21 mouse cellular contexts compared by ENCODE assay signal in the genomic region with DNA sequence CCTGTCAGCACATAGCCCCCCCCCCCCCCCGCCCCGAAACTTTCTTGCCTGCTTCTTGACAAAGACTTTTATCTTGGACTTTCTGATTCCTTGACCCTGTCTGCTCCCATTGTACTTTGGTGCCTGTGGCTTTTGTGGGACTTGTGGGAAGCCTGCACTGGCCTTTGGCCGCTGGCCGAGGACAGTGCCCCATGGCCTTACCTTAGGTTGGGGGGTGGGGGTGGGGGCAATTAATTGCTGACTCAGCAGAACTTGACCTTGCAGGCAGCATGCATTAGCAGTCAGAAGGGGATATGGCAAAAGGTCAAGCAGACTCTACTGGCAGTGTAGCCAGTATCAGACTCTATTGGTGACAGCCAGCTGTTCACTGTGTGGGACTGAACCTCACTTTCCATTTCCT. TPM values are rescaled to one million over a fixed set of nuclear protein-coding genes. Genes with fewer than 3 reads are reported as not detected.
DNase-seq lines count a peak whose midpoint lies in the region; ATAC-seq and TF ChIP-seq lines count a peak whose summit lies in the region.
"Had no signal": no experiment of that assay in that cellular context is flagged by ENCODE, and none has a peak within 500 bp of the region (broad histone marks: within the 10 kb centered on the region; RNA-seq: fewer than 3 reads in every experiment).

No protein-coding gene starts in this region.

- dilution Hi-C loops in CH12.LX (cut with MboI; ENCODE audit: extremely low pct_ligation_motif_present, extremely low pct_unique_long_range_greater_than_20kb, low sequenced_read_pairs): no loop called here

- DNase-seq in kidney, adult 11 months: peak; percentile 57
- no peak for DNase-seq in kidney, postnatal 4 days
- DNase-seq in kidney, adult 9 months: peak; percentile 77
- DNase-seq in CH12.LX (ENCODE audit: extremely low read depth): no peak
- DNase-seq in MEL (ENCODE audit: low read depth, low spot score): no peak
- DNase-seq in layer of hippocampus, adult 9-10 months (ENCODE audit: low spot score): no peak
- DNase-seq: adrenal gland, postnatal 10 days; adrenal gland, postnatal 36 days; B cell, adult 2 months; cerebellum, adult 18-20 months; cerebellum, adult 9-10 months; cerebellum, postnatal 14 days; gastrocnemius, postnatal 10 days had no signal

- H3K9me3 ChIP-seq in kidney, embryonic 14.5 days (ENCODE audit: control insufficient read depth, low read length): no peaks in the 10 kb centered on the region; the same call in 1 of the 2 replicates
- H3K9me3 ChIP-seq in CH12.LX (replicated peaks; ENCODE audit: low read length) (peaks cover 5% of the 10 kb centered on the region), MEL (replicated peaks; ENCODE audit: insufficient read depth, low read length) (no peaks in the 10 kb centered on the region)

- H3K4me2 ChIP-seq in kidney, embryonic 14.5 days (replicated peaks; ENCODE audit: low read depth, low read length): no peak overlapping the region
- no peak overlapping the region for H3K4me2 ChIP-seq in CH12.LX (ENCODE audit: insufficient read depth, low read depth, poor library complexity, severe bottlenecking)
- H3K4me2 ChIP-seq: forebrain, embryonic 13.5 days; heart, embryonic 11.5 days; hindbrain, embryonic 12.5 days; hindbrain, embryonic 15.5 days had no signal

- H3K79me2 ChIP-seq in CH12.LX (replicated peaks; ENCODE audit: control insufficient read depth, extremely low read depth, insufficient read depth, poor library complexity, severe bottlenecking) (no peaks in the 10 kb centered on the region), MEL (ENCODE audit: control insufficient read depth, insufficient read depth, low read length, poor library complexity) (no peaks in the 10 kb centered on the region)

- H3K27me3 ChIP-seq in kidney, embryonic 14.5 days (ENCODE audit: control insufficient read depth, insufficient read depth, low read length): no peaks in the 10 kb centered on the region
- H3K27me3 ChIP-seq in CH12.LX (replicated peaks): no peaks in the 10 kb centered on the region
- no peaks in the 10 kb centered on the region for H3K27me3 ChIP-seq in MEL (ENCODE audit: control insufficient read depth in 1 of 2, insufficient read depth in 2 of 2, low read length in 2 of 2)
- H3K27me3 ChIP-seq: forebrain, embryonic 13.5 days; hindbrain, embryonic 12.5 days; hindbrain, embryonic 15.5 days; Patski had no signal

- no peak for TF ChIP-seq RAD21 in CH12.LX (IDR thresholded peaks at IDR 0.05; ENCODE audit: low read depth, low read length)
- no peak for TF ChIP-seq RAD21 in MEL (IDR thresholded peaks at IDR 0.05; ENCODE audit: low read depth, low read length)

- TF ChIP-seq CTCF in CH12.LX (conservative IDR thresholded peaks at IDR 0.05 in 1 of 2, IDR thresholded peaks at IDR 0.05 in 1 of 2; ENCODE audit: low read depth in 2 of 2, low read length in 2 of 2) (no peak), MEL (IDR thresholded peaks at IDR 0.05 in 2 of 3, conservative IDR thresholded peaks at IDR 0.05 in 1 of 3; ENCODE audit: control insufficient read depth in 1 of 3, insufficient read depth in 1 of 3, low read depth in 2 of 3, low read length in 3 of 3, poor library complexity in 1 of 3, severe bottlenecking in 1 of 3) (no peak)

- no peak overlapping the region for H3K9ac ChIP-seq in kidney, embryonic 14.5 days (ENCODE audit: low read depth, low read length)
- H3K9ac ChIP-seq in CH12.LX (ENCODE audit: insufficient read depth, low read depth) (no peak overlapping the region), MEL (ENCODE audit: control insufficient read depth, low read depth, low read length, poor library complexity, severe bottlenecking) (no peak overlapping the region)
- H3K9ac ChIP-seq: forebrain, embryonic 13.5 days; hindbrain, embryonic 12.5 days; hindbrain, embryonic 15.5 days had no signal

- in situ Hi-C loops in CH12.LX (cut with MboI; ENCODE audit: low pct_ligation_motif_present, low pct_unique_long_range_greater_than_20kb, low sequenced_read_pairs): no loop called here

- no peak for ATAC-seq in kidney, embryonic 14.5 days (ENCODE audit: low FRiP score, low TSS enrichment)
- ATAC-seq: forebrain, embryonic 13.5 days; forebrain, embryonic 16.5 days; Patski had no signal

- H3K36me3 ChIP-seq in kidney, embryonic 14.5 days (ENCODE audit: control insufficient read depth, insufficient read depth, low read length): peaks cover 36% of the 10 kb centered on the region
- peaks cover 62 to 94% of the 10 kb centered on the region in 2 experiments for H3K36me3 ChIP-seq in CH12.LX (replicated peaks in 1 of 2; ENCODE audit: control insufficient read depth in 1 of 2, insufficient read depth in 1 of 2, low read length in 1 of 2)
- no peaks in the 10 kb centered on the region for H3K36me3 ChIP-seq in MEL (ENCODE audit: control insufficient read depth in 1 of 2, insufficient read depth in 2 of 2, low read length in 2 of 2)

- H3K4me3 ChIP-seq in kidney, embryonic 14.5 days (ENCODE audit: low read length): no peak overlapping the region
- H3K4me3 ChIP-seq in CH12.LX (replicated peaks in 1 of 3; ENCODE audit: low read depth in 2 of 3, low read length in 2 of 3, poor library complexity in 1 of 3): no peak overlapping the region
- H3K4me3 ChIP-seq in MEL (ENCODE audit: control insufficient read depth in 1 of 2, insufficient read depth in 1 of 2, low read depth in 2 of 2, low read length in 2 of 2): no peak overlapping the region
- H3K4me3 ChIP-seq: forebrain, embryonic 10.5 days; forebrain, embryonic 13.5 days; hindbrain, embryonic 12.5 days; hindbrain, embryonic 15.5 days had no signal

- no peak overlapping the region for H3K27ac ChIP-seq in kidney, embryonic 14.5 days (ENCODE audit: low read depth, low read length)
- H3K27ac ChIP-seq in CH12.LX (ENCODE audit: insufficient read depth, low read depth) (no peak overlapping the region), MEL (ENCODE audit: control insufficient read depth, low read depth, low read length) (no peak overlapping the region)
- H3K27ac ChIP-seq: forebrain, embryonic 10.5 days; forebrain, embryonic 13.5 days; hindbrain, embryonic 12.5 days; hindbrain, embryonic 15.5 days had no signal

- WGBS in kidney, embryonic 14.5 days: 78% methylated on average over 4 of the region's 4 CpGs

- TF ChIP-seq POLR2A in CH12.LX (IDR thresholded peaks at IDR 0.05; ENCODE audit: low read depth, low read length) (no peak), MEL (IDR thresholded peaks at IDR 0.05; ENCODE audit: control insufficient read depth in 1 of 2, insufficient read depth in 1 of 2, low read depth in 1 of 2, low read length in 2 of 2, poor library complexity in 1 of 2) (no peak)

- H3K4me1 ChIP-seq in kidney, embryonic 14.5 days (ENCODE audit: control insufficient read depth, insufficient read depth, low read length): no peaks in the 10 kb centered on the region
- H3K4me1 ChIP-seq in CH12.LX (ENCODE audit: control insufficient read depth in 1 of 2, insufficient read depth in 2 of 2) (peaks cover 4 to 13% of the 10 kb centered on the region in 2 experiments; a peak in 3 of 4 replicates), MEL (ENCODE audit: control insufficient read depth in 1 of 2, insufficient read depth in 2 of 2, low read length in 2 of 2) (no peaks in the 10 kb centered on the region)
- H3K4me1 ChIP-seq: forebrain, embryonic 10.5 days; forebrain, embryonic 13.5 days; hindbrain, embryonic 12.5 days; hindbrain, embryonic 15.5 days had no signal

- TF ChIP-seq EP300 in CH12.LX (IDR thresholded peaks at IDR 0.05; ENCODE audit: low read length): no peak
- TF ChIP-seq EP300 in MEL (IDR thresholded peaks at IDR 0.05; ENCODE audit: low read depth in 1 of 2, low read length in 2 of 2): no peak

TF ChIP-seq in CH12.LX, 34 proteins besides CTCF, POLR2A, EP300 and RAD21:
- TF ChIP-seq MAFK (IDR thresholded peaks at IDR 0.05; ENCODE audit: insufficient replicate concordance, low read length): peak; percentile 97
- no peak for TF ChIP-seq USF2 (conservative IDR thresholded peaks at IDR 0.05; ENCODE audit: low read depth, low read length)
- TF ChIP-seq NELFE (IDR thresholded peaks at IDR 0.05; ENCODE audit: low read depth, low read length): no peak
- no peak for TF ChIP-seq E2F4 (IDR thresholded peaks at IDR 0.05; ENCODE audit: insufficient replicate concordance, low read depth, low read length)
- no peak for TF ChIP-seq ZKSCAN1 (IDR thresholded peaks at IDR 0.05; ENCODE audit: borderline replicate concordance, low read depth, low read length)

TF ChIP-seq in MEL, 35 proteins besides CTCF, POLR2A, EP300 and RAD21:
- no peak for TF ChIP-seq ZC3H11A (IDR thresholded peaks at IDR 0.05; ENCODE audit: low read depth, low read length)
- peak; percentile 91 for TF ChIP-seq MAFK (IDR thresholded peaks at IDR 0.05; ENCODE audit: borderline replicate concordance, low read depth, low read length)
TF ChIP-seq in MEL: peak in this region for 1.

RNA-seq across cellular contexts. Expression of a gene that starts 8.7 kb away (rescaled TPM):
- polyA plus RNA-seq in kidney, embryonic 14.5 days (2014; fragmentation: Nextera tagmentation; extraction: Ambion mirVana): 8.3 and 13.1 TPM in 2 replicates
- total RNA-seq in CH12.LX (2012; rRNA removed): 21.2 and 22.3 TPM in 2 replicates
- total RNA-seq in CH12.LX (2014; rRNA removed): 9.4 and 11.5 TPM in 2 replicates
- polyA plus RNA-seq in CH12.LX (2012; ENCODE audit: insufficient read length, low read depth): 32.3 and 34.3 TPM in 2 replicates
- 3.9 and 6.5 TPM in 2 replicates for total RNA-seq in MEL (2012; rRNA removed)
- polyA plus RNA-seq in MEL (2012; ENCODE audit: insufficient read depth in 1 of 2, insufficient read length in 2 of 2, low read depth in 1 of 2, low replicate concordance in 2 of 2, missing spikeins in 1 of 2): 10 to 100 TPM in 1 of 2 experiments, not detected in 1; 11.4 TPM

RNA-seq across cellular contexts. Expression of a gene that starts 16.6 kb away (rescaled TPM):
- 7.9 and 10.2 TPM in 2 replicates for polyA plus RNA-seq in kidney, embryonic 14.5 days (2014; fragmentation: Nextera tagmentation; extraction: Ambion mirVana)
- 7.9 and 10.3 TPM in 2 replicates for total RNA-seq in CH12.LX (2012; rRNA removed)
- total RNA-seq in CH12.LX (2014; rRNA removed): 6.5 and 7.3 TPM in 2 replicates
- 7.5 and 8.4 TPM in 2 replicates for polyA plus RNA-seq in CH12.LX (2012; ENCODE audit: insufficient read length, low read depth)
- 13.1 and 16.6 TPM in 2 replicates for total RNA-seq in MEL (2012; rRNA removed)
- 10 to 100 TPM in 1 of 2 experiments, not detected in 1; 14.3 TPM for polyA plus RNA-seq in MEL (2012; ENCODE audit: insufficient read depth in 1 of 2, insufficient read length in 2 of 2, low read depth in 1 of 2, low replicate concordance in 2 of 2, missing spikeins in 1 of 2)

Comparison
In these comparisons a context has a peak if more than half of its experiments do, and no peak if none do; other contexts are left out.
1. DNase-seq: peak in kidney, adult 11 months (single experiment) and kidney, adult 9 months (single experiment); none in kidney, postnatal 4 days (0 of 2), CH12.LX (single experiment), MEL (single experiment) and layer of hippocampus, adult 9-10 months (single experiment).